Mouse (Mus musculus) heart, postnatal 0 days (tissue): Measurements from ENCODE around the gene Trim29. TPM values are rescaled to one million over a fixed set of nuclear protein-coding genes. Genes with fewer than 3 reads are reported as not detected.

Experiments
- ATAC-seq: fragments of 200-750 bp; cut with Nextera tagmentation; 2 replicates; pipeline ENCODE4 v1.8.0; 2017; ENCODE audit warnings: low read depth, moderate number of reproducible peaks, moderate library complexity; ENCODE audit not compliant: insufficient read depth
- DNase-seq: peaks from one replicate; pipeline ENCODE4 v3.0.0-alpha.2; 2016; ENCODE audit warnings: low spot score
- H3K27ac ChIP-seq: fragments of 300-500 bp; sonication (generic); 2 replicates; pipeline ENCODE4 v1.5.1; 2014; ENCODE audit warnings: low read depth, mild to moderate bottlenecking
- H3K27me3 ChIP-seq: fragments of 300-500 bp; sonication (generic); 2 replicates; pipeline ENCODE4 v1.6.1; 2014; ENCODE audit warnings: low read length, mixed read lengths; ENCODE audit not compliant: control insufficient read depth, insufficient read depth
- H3K36me3 ChIP-seq: fragments of 300-500 bp; sonication (generic); replicated peaks from 2 replicates; pipeline ENCODE4 v1.6.1; 2014; ENCODE audit warnings: low read length, mixed read lengths; ENCODE audit not compliant: control insufficient read depth, insufficient read depth
- H3K4me1 ChIP-seq: fragments of 300-500 bp; sonication (generic); 2 replicates; pipeline ENCODE4 v1.6.1; 2014; ENCODE audit warnings: antibody characterized with exemption; ENCODE audit not compliant: control insufficient read depth, insufficient read depth
- H3K4me2 ChIP-seq: fragments of 300-500 bp; sonication (generic); 2 replicates; pipeline ENCODE4 v1.6.1; 2014; ENCODE audit warnings: low read depth, mild to moderate bottlenecking, low read length, moderate library complexity
- H3K4me3 ChIP-seq: fragments of 300-500 bp; sonication (generic); 2 replicates; pipeline ENCODE4 v1.5.1; 2014; ENCODE audit warnings: low read depth, low read length
- H3K9ac ChIP-seq: fragments of 300-500 bp; sonication (generic); replicated peaks from 2 replicates; pipeline ENCODE4 v1.6.1; 2014; ENCODE audit warnings: low read depth, low read length, mixed read lengths
- H3K9me3 ChIP-seq: fragments of 300-500 bp; sonication (generic); replicated peaks from 2 replicates; pipeline ENCODE4 v1.6.1; 2016; ENCODE audit warnings: low read length; ENCODE audit not compliant: control insufficient read depth
- CTCF ChIP-seq: IDR thresholded peaks from 2 replicates; pipeline ENCODE4 v1.5.1; 2016; ENCODE audit warnings: antibody characterized with exemption, control low read depth, low read depth
- EP300 ChIP-seq: IDR thresholded peaks from 2 replicates; pipeline ENCODE4 v1.6.1; 2016; ENCODE audit warnings: antibody characterized with exemption, low read depth
- WGBS: fragments of 180-500 bp; shearing (Covaris S2); extraction: QIAGEN DNeasy Blood & Tissue Kit; methylation state at CpG from one replicate; pipeline ENCODE4 v1.1.7; 2014; 5-methylcytosine and 5-hydroxymethylcytosine counted together
- polyA plus RNA-seq: library from polyadenylated mRNA; unstranded; fragments of >200 nt; fragmentation: Nextera tagmentation; extraction: Ambion mirVana; gene quantifications from 2 replicates; pipeline ENCODE4 v1.2.1, GENCODE M21; 2015
- total RNA-seq: library from RNA; depleted of rRNA; stranded (reverse); fragments of >200 nt; gene quantifications from 2 replicates; pipeline ENCODE4 v1.2.3, GENCODE M21; 2014; ENCODE audit warnings: low replicate concordance

Trim29 gene
- total and polyA plus RNA-seq, 2 experiments from 2014 or later = 0.14 to 4.2 TPM

GRCm38 (mm10) chr9:43315320-43315950, 4.8 kb downstream of the Trim29 start:
- Histone ChIP-seq H3K4me1 (no peaks in the 10 kb centered on the region), H3K4me2 (no peak overlapping the region)
- TF ChIP-seq EP300 (no peak), CTCF (no peak)

GRCm38 (mm10) chr9:43316466-43316865, 5.8 kb downstream of the Trim29 start:
- Histone ChIP-seq H3K36me3 (no peaks in the 10 kb centered on the region), H3K4me1 (no peaks in the 10 kb centered on the region), H3K4me2 (no peak overlapping the region), H3K9me3 (no peaks in the 10 kb centered on the region), H3K27me3 (no peaks in the 10 kb centered on the region), H3K9ac (no peak overlapping the region), H3K27ac (no peak overlapping the region), H3K4me3 (no peak overlapping the region)
- TF ChIP-seq CTCF (no peak), EP300 (no peak)
- WGBS = 82% methylated on average over 4 of the region's 4 CpGs
- ATAC-seq (no peak), DNase-seq (no peak)

More at GRCm38 (mm10) chr9:43315320-43315950, 4.8 kb downstream of the Trim29 start:
- ATAC-seq (no peak), DNase-seq (no peak)
- no peaks in the 10 kb centered on the region for H3K9me3 ChIP-seq
- no peak overlapping the region for H3K4me3 ChIP-seq
- WGBS = 59% methylated on average over 3 of the region's 3 CpGs
- no peaks in the 10 kb centered on the region for H3K36me3 ChIP-seq
- H3K27ac ChIP-seq = no peak overlapping the region
- H3K9ac ChIP-seq = no peak overlapping the region
- no peaks in the 10 kb centered on the region for H3K27me3 ChIP-seq

GRCm38 (mm10) chr9:43318661-43319060, 8.0 kb downstream of the Trim29 start:
- Histone ChIP-seq H3K27me3 (no peaks in the 10 kb centered on the region), H3K9ac (no peak overlapping the region), H3K4me1 (no peaks in the 10 kb centered on the region), H3K4me3 (no peak overlapping the region), H3K9me3 (no peaks in the 10 kb centered on the region), H3K36me3 (no peaks in the 10 kb centered on the region), H3K27ac (no peak overlapping the region), H3K4me2 (no peak overlapping the region)
- ATAC-seq (no peak), DNase-seq (no peak)
- 73% methylated on average over 10 of the region's 10 CpGs for WGBS
- TF ChIP-seq CTCF (no peak), EP300 (no peak)

- Histone ChIP-seq H3K27me3 (no peaks in the 10 kb centered on the region), H3K4me1 (no peaks in the 10 kb centered on the region), H3K4me3 (no peak overlapping the region), H3K27ac (no peak overlapping the region), H3K9ac (no peak overlapping the region), H3K9me3 (no peaks in the 10 kb centered on the region), H3K36me3 (no peaks in the 10 kb centered on the region), H3K4me2 (no peak overlapping the region)
- TF ChIP-seq CTCF = no peak
- TF ChIP-seq EP300 = no peak
- ATAC-seq (no peak), DNase-seq (no peak)
- WGBS = 81% methylated on average over 6 of the region's 6 CpGs
Measured at GRCm38 (mm10) chr9:43321951-43322350, 11.3 kb downstream of the Trim29 start.

GRCm38 (mm10) chr9:43322666-43323065, 12.0 kb downstream of the Trim29 start:
- no peak overlapping the region for H3K9ac ChIP-seq
- WGBS = 74% methylated on average over 4 of the region's 4 CpGs
- ATAC-seq = no peak

GRCm38 (mm10) chr9:43325486-43325885, 14.8 kb downstream of the Trim29 start:
- Histone ChIP-seq H3K27me3 (peaks cover 5% of the 10 kb centered on the region; the same call in 1 of the 2 replicates), H3K9me3 (no peaks in the 10 kb centered on the region), H3K27ac (no peak overlapping the region), H3K36me3 (no peaks in the 10 kb centered on the region), H3K4me3 (no peak overlapping the region), H3K9ac (no peak overlapping the region), H3K4me1 (no peaks in the 10 kb centered on the region), H3K4me2 (no peak overlapping the region)
- no peak for DNase-seq
- ATAC-seq = no peak
- TF ChIP-seq EP300 = no peak
- no peak for TF ChIP-seq CTCF
- WGBS = 25% methylated on average over 3 of the region's 3 CpGs

More at GRCm38 (mm10) chr9:43322666-43323065, 12.0 kb downstream of the Trim29 start:
- no peaks in the 10 kb centered on the region for H3K9me3 ChIP-seq
- no peaks in the 10 kb centered on the region for H3K36me3 ChIP-seq
- no peak overlapping the region for H3K4me2 ChIP-seq
- DNase-seq = no peak
- no peaks in the 10 kb centered on the region for H3K27me3 ChIP-seq
- no peak overlapping the region for H3K27ac ChIP-seq
- H3K4me3 ChIP-seq = no peak overlapping the region
- no peaks in the 10 kb centered on the region for H3K4me1 ChIP-seq
- TF ChIP-seq EP300 = no peak
- TF ChIP-seq CTCF = no peak
